Mouse (Mus musculus) gastrocnemius, adult 18-20 months (tissue): Measurements from ENCODE around the gene Psrc1. TPM values are rescaled to one million over a fixed set of nuclear protein-coding genes. Genes with fewer than 3 reads are reported as not detected.

ENCODE experiments used
- DNase-seq: peaks from one replicate; pipeline ENCODE4 v3.0.0; 2021; ENCODE audit warnings: low spot score
- total RNA-seq, 2 experiments: library from RNA; stranded (reverse); gene quantifications; 2 replicates each; pipeline ENCODE4 v1.2.3; 2021

Gene Psrc1
- total RNA-seq, 2 experiments from 2014 or later = not detected

DNA sequence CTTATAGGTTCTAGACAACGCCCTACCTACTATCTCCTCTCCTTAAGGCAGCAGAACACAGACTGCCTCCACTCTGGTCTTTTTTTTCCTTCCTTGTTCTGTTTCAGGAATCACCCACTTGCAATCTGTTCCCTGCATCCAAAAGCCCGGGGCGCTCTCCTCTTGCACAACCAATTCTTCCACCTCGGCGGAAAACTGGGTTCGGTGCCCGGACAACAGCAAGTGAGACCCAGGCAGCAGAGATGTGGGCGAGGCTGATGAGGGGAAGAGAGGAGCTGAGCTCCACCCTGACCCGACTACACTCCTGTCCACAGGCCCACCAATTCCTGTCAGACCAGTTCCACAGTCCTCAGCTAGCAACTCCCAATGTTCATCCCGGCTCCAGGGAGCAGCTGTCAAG, 2.5 kb downstream of the Psrc1 start:
- no peak for DNase-seq

- peak; percentile 97 for DNase-seq
These were observed 5.5 kb downstream of the Psrc1 start for GRCm38 (mm10) chr3:108389111-108389545.

- no peak for DNase-seq
These were observed 8.7 kb downstream of the Psrc1 start for GRCm38 (mm10) chr3:108392299-108392698.

DNA sequence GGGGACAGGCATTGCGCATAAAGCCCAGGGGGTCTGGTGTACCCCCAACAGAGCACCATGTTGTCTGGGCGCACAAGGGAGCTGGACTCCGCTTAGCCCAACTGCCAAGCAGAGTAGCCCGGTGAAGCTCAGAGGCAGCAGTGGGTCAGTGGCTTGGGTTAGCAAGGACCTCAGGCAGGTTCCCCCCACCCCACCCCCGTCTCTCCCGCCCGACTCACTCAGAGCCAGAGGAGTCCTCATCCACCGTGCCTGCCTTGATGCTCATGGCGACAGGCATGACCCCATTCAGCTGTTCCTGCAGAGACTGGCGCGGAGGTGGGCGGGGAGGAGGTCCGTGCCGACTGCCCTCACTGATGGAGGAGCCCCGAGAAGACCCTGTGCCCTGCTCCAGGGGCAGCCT, 9.2 kb downstream of the Psrc1 start:
- no peak for DNase-seq

GRCm38 (mm10) chr3:108398281-108398680, 14.6 kb downstream of the Psrc1 start:
- DNase-seq = no peak

DNA sequence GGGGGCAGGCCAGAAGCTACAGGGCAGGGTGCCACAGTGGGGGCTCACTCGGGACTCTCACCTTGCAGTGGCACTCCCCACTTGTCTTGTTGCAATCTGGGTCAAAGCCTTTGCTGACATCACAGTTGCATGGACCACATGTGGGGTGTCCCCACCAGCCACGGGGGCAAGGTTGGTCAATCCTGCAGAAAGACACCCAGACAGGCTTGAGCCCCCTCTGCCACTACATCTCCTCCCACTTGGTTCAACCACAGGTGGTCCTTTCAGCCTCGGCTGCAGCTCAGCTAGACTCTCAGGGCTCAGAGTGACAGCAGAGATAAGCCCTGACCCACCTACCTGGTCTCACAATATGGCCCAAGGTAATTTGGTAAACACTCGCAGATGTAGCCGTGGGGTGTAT, 16.8 kb downstream of the Psrc1 start:
- no peak for DNase-seq

DNA sequence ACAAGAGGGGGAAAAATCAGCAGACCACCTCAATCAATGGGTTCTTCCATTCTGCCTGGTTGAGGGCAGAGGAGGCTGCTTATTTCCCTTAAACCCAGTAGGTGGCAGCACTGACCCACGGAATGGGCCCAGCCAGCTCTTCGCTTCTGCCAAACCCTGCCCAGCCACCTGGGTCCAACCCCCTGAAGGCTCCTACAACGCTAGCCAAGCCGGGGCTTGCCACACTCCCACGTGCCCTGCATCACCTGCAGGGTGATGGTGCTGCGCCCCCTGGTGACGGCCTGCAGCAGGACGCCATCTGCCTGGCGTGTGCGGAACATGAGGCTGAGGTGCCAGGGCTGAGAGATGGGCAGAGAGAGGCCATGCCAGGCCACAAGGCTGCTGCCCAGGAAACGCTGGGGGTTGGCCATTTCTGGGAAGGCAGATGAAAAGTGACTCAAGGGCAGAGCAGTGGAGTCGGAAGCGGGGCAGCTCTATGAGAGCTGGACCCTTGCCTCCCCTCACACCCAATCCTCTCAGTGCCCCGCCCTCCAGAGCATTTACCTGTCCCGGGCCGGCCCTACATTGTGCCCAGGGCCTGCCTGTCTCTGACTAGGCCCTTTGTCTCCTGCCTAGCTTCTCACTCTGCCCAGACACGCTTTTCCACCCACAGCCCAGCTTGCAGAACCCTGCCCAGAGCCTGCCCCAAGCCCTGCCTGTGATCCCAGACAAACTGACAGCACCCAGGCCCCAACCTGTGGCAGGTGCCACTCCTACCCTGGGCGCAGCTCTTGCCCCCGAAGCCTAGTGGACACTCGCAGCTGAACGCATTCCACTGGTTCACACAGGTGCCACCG, 18.3 kb downstream of the Psrc1 start:
- DNase-seq = peak; percentile 90

DNA sequence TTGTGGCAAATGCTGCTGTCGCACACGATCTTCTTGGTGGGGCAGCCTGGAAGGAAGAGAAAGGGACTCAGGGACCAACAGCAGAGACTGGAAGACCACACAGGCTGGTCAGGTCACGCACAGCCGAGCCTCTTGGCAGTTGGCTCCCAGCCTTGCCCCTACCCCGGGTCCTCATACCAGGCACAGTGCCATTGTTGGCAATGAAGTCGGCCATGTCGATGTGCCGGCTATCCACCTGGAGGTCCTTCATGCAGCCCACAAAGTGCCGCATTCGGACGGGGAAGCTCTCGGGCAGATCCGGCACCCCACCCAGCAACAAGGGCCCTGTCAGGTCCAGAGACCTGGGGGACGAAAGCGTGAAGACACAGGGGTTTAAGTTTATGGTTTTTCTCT, 18.9 kb downstream of the Psrc1 start:
- DNase-seq = no peak

DNA sequence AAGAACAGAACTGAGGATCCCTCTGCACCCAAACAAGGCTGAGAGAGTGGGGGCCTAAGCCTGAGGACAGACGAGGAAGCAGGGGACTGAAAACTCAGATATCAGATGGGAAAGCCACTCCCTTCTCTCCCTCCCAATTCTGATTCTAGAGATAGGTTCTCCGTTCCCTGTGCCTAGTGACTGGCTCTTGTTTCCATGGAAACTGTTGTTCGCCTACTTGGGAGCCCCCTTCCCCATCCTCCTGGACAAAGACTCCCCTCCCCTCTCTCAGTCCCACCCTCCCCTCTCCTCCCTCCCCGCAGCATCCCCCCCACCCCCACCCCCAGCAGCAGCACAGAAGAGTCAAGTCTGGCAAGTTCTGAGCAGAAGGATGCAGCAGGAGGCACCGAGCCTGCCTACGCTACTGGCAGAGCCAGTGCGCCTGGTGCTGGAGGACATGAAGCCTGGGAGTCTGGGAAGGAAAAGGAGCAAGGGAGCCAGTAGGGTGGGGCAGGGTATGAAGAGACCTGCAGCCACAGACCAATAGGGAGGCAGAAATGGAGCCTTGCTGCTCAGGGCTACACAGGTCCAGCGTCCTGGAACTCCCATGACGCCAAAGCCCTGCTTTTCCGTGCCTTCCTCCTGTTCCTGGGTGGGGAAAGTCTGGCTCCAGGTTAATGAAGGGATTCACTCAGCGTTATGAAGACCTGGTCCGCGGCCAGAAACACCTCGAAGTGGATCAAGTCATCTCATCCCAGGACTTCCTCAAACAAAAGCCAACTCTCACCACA, 22.1 kb downstream of the Psrc1 start:
- no peak for DNase-seq

GRCm38 (mm10) chr3:108406306-108406885, 22.8 kb downstream of the Psrc1 start:
- DNase-seq = no peak

GRCm38 (mm10) chr3:108408517-108409008, 24.9 kb downstream of the Psrc1 start:
- DNase-seq = no peak

GRCm38 (mm10) chr3:108409656-108410358, 26.2 kb downstream of the Psrc1 start:
- DNase-seq = no peak

- no peak for DNase-seq
These were observed 26.7 kb downstream of the Psrc1 start for GRCm38 (mm10) chr3:108410359-108410714.

DNA sequence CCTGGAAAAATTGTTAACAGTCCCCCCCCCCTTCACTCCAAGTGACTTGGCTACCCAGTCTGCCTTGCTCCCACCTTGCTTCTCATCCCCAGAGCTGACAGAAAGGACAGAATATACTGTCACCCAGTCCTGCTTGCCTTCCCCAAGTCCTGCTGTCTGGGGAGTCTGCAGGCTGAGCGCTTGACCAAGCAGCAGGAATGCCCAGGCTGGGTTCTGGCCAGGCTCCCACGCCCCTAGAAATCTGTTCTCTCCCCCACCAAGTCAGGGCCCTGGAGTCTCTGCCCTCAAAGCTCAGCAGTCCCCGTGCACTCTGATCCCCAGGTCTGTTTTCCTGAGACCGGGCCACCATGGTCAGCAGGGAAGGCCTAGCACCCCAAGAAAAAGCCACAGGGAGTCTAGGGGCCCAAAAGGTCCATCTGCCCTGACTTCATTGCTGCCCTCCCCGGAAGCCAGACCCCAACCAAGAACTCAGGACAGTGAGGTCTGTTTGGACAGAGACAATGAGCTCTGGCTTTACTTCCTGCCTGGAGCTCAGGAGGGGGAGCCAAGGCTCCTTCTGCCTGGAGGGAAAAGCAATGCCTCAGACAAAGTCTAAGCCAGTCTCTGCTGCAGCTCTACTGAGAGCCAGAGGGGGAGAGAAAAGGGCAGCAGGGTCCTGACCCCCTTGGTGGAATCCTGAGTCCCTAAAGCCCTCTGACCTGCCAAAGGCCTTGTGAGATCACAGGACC, 27.6 kb downstream of the Psrc1 start:
- no peak for DNase-seq

- DNase-seq = no peak
These were observed 28.1 kb downstream of the Psrc1 start for GRCm38 (mm10) chr3:108411754-108412121.

DNA sequence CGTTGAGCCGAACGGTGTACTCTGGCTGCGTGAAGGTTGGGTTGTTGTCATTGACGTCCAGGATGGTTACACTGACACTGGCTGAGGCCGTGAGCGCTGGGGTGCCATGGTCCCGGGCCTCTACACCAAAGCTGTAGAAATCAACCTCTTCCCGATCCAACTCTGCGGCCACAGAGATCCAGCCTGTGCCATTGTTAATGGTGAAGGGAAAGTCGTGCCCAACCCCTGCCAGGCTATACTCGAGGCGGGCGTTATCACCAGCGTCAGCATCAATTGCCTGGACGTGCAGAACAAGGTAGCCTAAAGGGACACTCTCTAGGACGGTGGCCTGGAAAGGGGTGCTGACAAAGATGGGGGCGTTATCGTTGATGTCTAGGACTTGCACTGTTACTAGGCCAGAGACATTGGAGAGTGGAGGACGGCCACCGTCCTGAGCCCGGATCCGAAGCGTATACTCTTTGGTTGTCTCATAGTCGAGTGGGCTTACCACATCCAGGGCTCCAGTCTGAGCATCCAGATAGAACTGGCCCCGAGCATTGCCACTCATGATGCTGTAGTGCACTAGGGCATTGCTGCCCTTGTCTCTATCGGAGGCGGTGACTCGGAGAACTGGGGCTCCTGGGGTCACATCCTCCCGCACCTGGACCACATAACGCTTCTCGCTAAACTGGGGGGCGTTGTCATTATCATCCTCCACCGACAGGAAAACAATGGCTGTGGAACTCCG, 30.2 kb downstream of the Psrc1 start:
- DNase-seq = no peak

GRCm38 (mm10) chr3:108414857-108415830, 31.5 kb downstream of the Psrc1 start, which contains the start of gene Celsr2:
Celsr2 (minus strand) TSS chr3:108415552.
- no peak for DNase-seq

GRCm38 (mm10) chr3:108415831-108416223, 32.2 kb downstream of the Psrc1 start:
- DNase-seq = peak; percentile 59

DNA sequence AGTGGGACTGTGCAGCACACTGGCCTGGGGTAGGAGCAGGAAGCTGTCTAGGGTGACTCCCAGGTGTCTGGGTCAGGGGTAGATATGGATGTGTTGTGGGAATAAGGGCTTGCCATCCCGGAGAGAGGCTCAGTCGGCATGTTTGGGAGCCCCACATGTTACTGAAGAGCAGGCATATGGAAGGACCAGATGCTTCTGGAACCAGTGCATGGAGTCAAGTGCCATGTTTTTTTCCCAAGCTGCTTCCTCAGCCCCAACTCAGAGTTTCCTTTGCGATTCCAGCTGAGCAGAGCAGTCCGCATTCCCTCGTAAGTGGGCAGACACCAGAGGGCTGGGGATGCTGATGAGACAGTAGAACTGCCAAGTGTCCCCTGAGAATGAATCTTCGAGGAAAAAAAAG, 39.4 kb downstream of the Psrc1 start:
- no peak for DNase-seq
